Mouse (Mus musculus) liver, embryonic 13.5 days (tissue): ENCODE data around the gene Rnaseh2a. TPM values are rescaled to one million over a fixed set of nuclear protein-coding genes. Genes with fewer than 3 reads are reported as not detected.

Experiments
- ATAC-seq: fragments of 200-750 bp; cut with Nextera tagmentation; 2 replicates; pipeline ENCODE4 v1.8.0; 2017; ENCODE audit warnings: low read depth, mild to moderate bottlenecking, moderate number of reproducible peaks, moderate library complexity
- DNase-seq: peaks from one replicate; pipeline ENCODE4 v3.0.0; 2022
- H3K27ac ChIP-seq: fragments of 300-500 bp; sonication (generic); 2 replicates; pipeline ENCODE4 v1.5.1; 2015; ENCODE audit warnings: moderate library complexity, mild to moderate bottlenecking, inconsistent platforms
- H3K27me3 ChIP-seq: fragments of 300-500 bp; sonication (generic); 2 replicates; pipeline ENCODE4 v1.6.1; 2015; ENCODE audit warnings: mild to moderate bottlenecking, inconsistent platforms
- H3K36me3 ChIP-seq: fragments of 300-500 bp; sonication (generic); 2 replicates; pipeline ENCODE4 v1.6.1; 2015; ENCODE audit warnings: mild to moderate bottlenecking, inconsistent platforms
- H3K4me1 ChIP-seq: fragments of 300-500 bp; sonication (generic); replicated peaks from 2 replicates; pipeline ENCODE4 v1.6.1; 2015; ENCODE audit warnings: inconsistent platforms
- H3K4me2 ChIP-seq: fragments of 300-500 bp; sonication (generic); 2 replicates; pipeline ENCODE4 v1.6.1; 2015; ENCODE audit warnings: inconsistent platforms, mild to moderate bottlenecking, moderate library complexity
- H3K4me3 ChIP-seq: fragments of 300-500 bp; sonication (generic); replicated peaks from 2 replicates; pipeline ENCODE4 v1.5.1; 2015; ENCODE audit warnings: mild to moderate bottlenecking, inconsistent platforms
- H3K9ac ChIP-seq: fragments of 300-500 bp; sonication (generic); 2 replicates; pipeline ENCODE4 v1.6.1; 2015; ENCODE audit warnings: mild to moderate bottlenecking, inconsistent platforms
- H3K9me3 ChIP-seq: fragments of 300-500 bp; sonication (generic); replicated peaks from 2 replicates; pipeline ENCODE4 v1.6.1; 2016; ENCODE audit warnings: inconsistent platforms
- WGBS: fragments of 180-500 bp; shearing (Covaris S2); methylation state at CpG from one replicate; pipeline ENCODE4 v1.1.7; 2015; ENCODE audit not compliant: insufficient replicate concordance; 5-methylcytosine and 5-hydroxymethylcytosine counted together
- polyA plus RNA-seq: library from polyadenylated mRNA; unstranded; fragments of >200 nt; fragmentation: Nextera tagmentation; extraction: Ambion mirVana; gene quantifications from 2 replicates; pipeline ENCODE4 v1.2.1, GENCODE M21; 2015

Rnaseh2a gene
- polyA plus RNA-seq: 130 TPM in 2 replicates

DNA sequence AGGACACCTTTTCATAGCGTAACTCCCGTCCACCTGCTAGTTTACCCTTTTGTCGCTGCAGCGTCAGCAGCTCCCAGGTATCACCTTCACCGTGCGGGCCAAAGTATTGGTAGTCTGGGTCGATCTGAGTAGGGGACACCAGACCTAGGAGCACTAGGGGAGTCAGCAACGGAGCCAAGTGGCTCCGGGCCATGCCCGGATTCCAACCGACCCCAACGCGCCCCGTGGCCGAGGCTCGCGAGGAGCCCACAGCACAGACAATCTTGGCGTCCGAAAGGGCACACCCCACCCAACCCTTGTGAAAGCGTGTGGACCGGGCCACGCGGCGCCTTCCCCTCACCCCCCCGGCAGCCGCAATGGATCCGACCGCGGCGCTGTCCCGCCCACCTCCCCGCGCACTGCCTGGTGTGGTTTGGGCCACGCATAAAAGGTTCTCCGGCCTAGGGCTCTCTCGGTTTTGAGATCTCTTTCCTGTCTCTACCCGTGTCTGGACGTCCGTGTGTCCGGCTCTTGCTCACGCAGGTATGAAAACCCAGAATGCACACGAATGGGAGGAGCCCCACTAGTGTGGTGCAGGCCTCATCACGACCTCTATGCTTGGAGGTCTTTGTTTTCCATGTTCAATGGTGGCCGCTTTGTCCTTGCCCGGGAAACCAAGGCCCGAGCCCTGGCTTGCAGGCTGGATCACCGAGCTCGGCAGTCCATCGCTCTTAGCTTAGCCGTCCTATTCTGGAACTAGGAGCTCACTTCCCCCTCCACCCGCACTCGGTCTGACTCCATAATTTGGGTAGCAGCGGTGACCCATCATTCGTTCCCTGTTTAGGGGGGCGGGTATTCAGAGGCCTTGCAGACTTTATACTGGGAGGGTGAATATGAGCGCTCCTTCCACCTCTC is at the start of gene Rnaseh2a, which contains the start of the genes Gm49661 and Prdx2:
TSS of gene Rnaseh2a (minus strand) at position 527 of the 894 bp plus-strand sequence.
TSS of gene Gm49661 (minus strand) at position 193 of the 894 bp plus-strand sequence.
TSS of gene Prdx2 (plus strand) at position 347 of the 894 bp plus-strand sequence.
- H3K36me3 ChIP-seq: peaks cover 45% of the 10 kb centered on the region
- H3K4me2 ChIP-seq: peak within 1 kb of the TSS; percentile 99
- H3K4me3 ChIP-seq: peak within 1 kb of the TSS; percentile 76
- ATAC-seq (peak; percentile 59), DNase-seq (peak; percentile 73)
- peak within 1 kb of the TSS; percentile 99 for H3K27ac ChIP-seq
- H3K9ac ChIP-seq: peak within 1 kb of the TSS; percentile 96
- no peaks in the 10 kb centered on the region for H3K27me3 ChIP-seq
- no peaks in the 10 kb centered on the region for H3K9me3 ChIP-seq
- under 1% methylated on average over 56 of the region's 56 CpGs for WGBS
- peaks cover 82% of the 10 kb centered on the region for H3K4me1 ChIP-seq

GRCm38 (mm10) chr8:85017209-85017608 is 47.6 kb upstream of the Rnaseh2a start:
- Histone ChIP-seq H3K9ac (no peak overlapping the region), H3K36me3 (peaks cover 51% of the 10 kb centered on the region), H3K27ac (no peak overlapping the region), H3K4me1 (peaks cover 4% of the 10 kb centered on the region; the same call in 1 of the 2 replicates), H3K9me3 (no peaks in the 10 kb centered on the region), H3K27me3 (peaks cover 30% of the 10 kb centered on the region), H3K4me2 (no peak overlapping the region), H3K4me3 (no peak overlapping the region)
- no peak for DNase-seq
- no peak for ATAC-seq
- 61% methylated on average over 5 of the region's 5 CpGs for WGBS

DNA sequence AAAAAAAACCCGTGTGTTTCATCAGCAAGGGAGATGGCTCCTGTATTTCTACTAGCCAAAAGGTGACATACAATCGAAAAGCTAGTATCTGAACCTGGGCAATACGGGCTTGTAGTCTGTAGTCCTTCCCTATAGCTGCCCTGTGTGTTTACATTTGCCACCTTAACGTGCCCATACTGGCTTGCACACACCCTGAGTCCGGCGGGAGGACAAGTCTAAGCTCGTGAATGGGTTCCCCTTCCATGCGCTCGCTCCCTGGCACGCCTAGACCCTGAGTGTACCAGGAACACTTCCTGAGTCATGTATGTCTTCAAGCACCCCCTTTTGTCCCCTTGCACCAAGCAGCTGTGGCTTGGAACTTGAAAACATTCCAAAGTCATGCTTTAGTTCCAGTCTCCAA is 47.2 kb upstream of the Rnaseh2a start:
- Histone ChIP-seq H3K27me3 (peaks cover 34% of the 10 kb centered on the region), H3K36me3 (peaks cover 46% of the 10 kb centered on the region), H3K9ac (no peak overlapping the region), H3K4me1 (peaks cover 4% of the 10 kb centered on the region; the same call in 1 of the 2 replicates), H3K4me2 (no peak overlapping the region), H3K4me3 (no peak overlapping the region), H3K27ac (no peak overlapping the region), H3K9me3 (no peaks in the 10 kb centered on the region)
- DNase-seq (no peak), ATAC-seq (no peak)
- WGBS: 59% methylated on average over 10 of the region's 10 CpGs

DNA sequence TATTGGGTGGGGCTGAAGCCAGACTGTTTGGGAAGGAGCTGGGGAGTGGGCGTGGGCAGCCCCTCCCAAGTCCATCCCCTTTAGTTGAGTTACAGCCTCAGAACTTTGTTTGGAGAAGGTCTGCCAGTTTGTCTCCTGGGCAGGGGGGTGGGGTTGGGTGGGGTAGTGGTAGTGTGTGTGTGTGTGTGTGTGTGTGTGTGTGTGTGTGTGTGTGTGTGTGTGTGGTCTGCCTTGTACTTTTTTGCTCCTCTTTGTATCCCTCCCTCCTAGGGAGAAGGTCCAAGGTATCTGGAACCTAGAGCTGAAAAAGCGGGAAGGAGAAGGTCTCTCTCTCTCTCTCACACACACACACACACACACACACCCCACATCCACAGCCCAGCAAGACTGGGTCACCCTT is 44.9 kb upstream of the Rnaseh2a start, which contains the start of gene Best2:
TSS of gene Best2 (minus strand) at position 101 of the 400 bp plus-strand sequence.
- 57% methylated on average over 2 of the region's 2 CpGs for WGBS

GRCm38 (mm10) chr8:85013230-85013840 is 43.8 kb upstream of the Rnaseh2a start:
- peak; percentile 56; the same call in 1 of the 2 replicates for ATAC-seq
- peak overlapping the region; percentile 29 for H3K4me3 ChIP-seq
- WGBS: 3% methylated on average over 25 of the region's 26 CpGs

More for the DNA sequence above, 44.9 kb upstream of the Rnaseh2a start, which contains the start of gene Best2:
- no peak within 1 kb of the TSS for H3K27ac ChIP-seq
- peak within 1 kb of the TSS; percentile 59 for H3K4me2 ChIP-seq
- peaks cover 4% of the 10 kb centered on the region; the same call in 1 of the 2 replicates for H3K4me1 ChIP-seq
- 0 out of 2 replicates have a peak within 1 kb of the TSS, but pooled peaks have one; percentile 45 for H3K9ac ChIP-seq
- H3K9me3 ChIP-seq: no peaks in the 10 kb centered on the region
- H3K27me3 ChIP-seq: peaks cover 51% of the 10 kb centered on the region
- no peak for ATAC-seq
- H3K4me3 ChIP-seq: peak within 1 kb of the TSS; percentile 29
- H3K36me3 ChIP-seq: peaks cover 24% of the 10 kb centered on the region
- no peak for DNase-seq

GRCm38 (mm10) chr8:85011242-85011641 is 41.7 kb upstream of the Rnaseh2a start:
- H3K36me3 ChIP-seq: no peaks in the 10 kb centered on the region
- ATAC-seq: no peak
- H3K27me3 ChIP-seq: peaks cover 80% of the 10 kb centered on the region
- H3K4me2 ChIP-seq: no peak overlapping the region
- H3K4me1 ChIP-seq: peaks cover 7% of the 10 kb centered on the region; the same call in 1 of the 2 replicates
- no peak for DNase-seq
- WGBS: 12% methylated on average over 28 of the region's 28 CpGs
- H3K27ac ChIP-seq: no peak overlapping the region
- H3K9ac ChIP-seq: no peak overlapping the region
- H3K9me3 ChIP-seq: no peaks in the 10 kb centered on the region
- no peak overlapping the region for H3K4me3 ChIP-seq

More at GRCm38 (mm10) chr8:85013230-85013840, 43.8 kb upstream of the Rnaseh2a start:
- Histone ChIP-seq H3K4me1 (peaks cover 4% of the 10 kb centered on the region; the same call in 1 of the 2 replicates), H3K36me3 (peaks cover 13% of the 10 kb centered on the region), H3K27ac (no peak overlapping the region), H3K9ac (0 out of 2 replicates have a peak overlapping the region, but pooled peaks have one; percentile 45), H3K9me3 (no peaks in the 10 kb centered on the region), H3K27me3 (peaks cover 62% of the 10 kb centered on the region), H3K4me2 (peak overlapping the region; percentile 59)
- peak; percentile 60 for DNase-seq

GRCm38 (mm10) chr8:85007686-85008085 is 38.1 kb upstream of the Rnaseh2a start:
- Histone ChIP-seq H3K27me3 (peaks cover 59% of the 10 kb centered on the region), H3K36me3 (no peaks in the 10 kb centered on the region), H3K4me1 (peaks cover 3% of the 10 kb centered on the region; the same call in 1 of the 2 replicates), H3K4me2 (no peak overlapping the region), H3K9me3 (no peaks in the 10 kb centered on the region), H3K27ac (no peak overlapping the region), H3K4me3 (no peak overlapping the region), H3K9ac (no peak overlapping the region)
- no peak for ATAC-seq
- DNase-seq: no peak
- WGBS: 21% methylated on average over 25 of the region's 25 CpGs

DNA sequence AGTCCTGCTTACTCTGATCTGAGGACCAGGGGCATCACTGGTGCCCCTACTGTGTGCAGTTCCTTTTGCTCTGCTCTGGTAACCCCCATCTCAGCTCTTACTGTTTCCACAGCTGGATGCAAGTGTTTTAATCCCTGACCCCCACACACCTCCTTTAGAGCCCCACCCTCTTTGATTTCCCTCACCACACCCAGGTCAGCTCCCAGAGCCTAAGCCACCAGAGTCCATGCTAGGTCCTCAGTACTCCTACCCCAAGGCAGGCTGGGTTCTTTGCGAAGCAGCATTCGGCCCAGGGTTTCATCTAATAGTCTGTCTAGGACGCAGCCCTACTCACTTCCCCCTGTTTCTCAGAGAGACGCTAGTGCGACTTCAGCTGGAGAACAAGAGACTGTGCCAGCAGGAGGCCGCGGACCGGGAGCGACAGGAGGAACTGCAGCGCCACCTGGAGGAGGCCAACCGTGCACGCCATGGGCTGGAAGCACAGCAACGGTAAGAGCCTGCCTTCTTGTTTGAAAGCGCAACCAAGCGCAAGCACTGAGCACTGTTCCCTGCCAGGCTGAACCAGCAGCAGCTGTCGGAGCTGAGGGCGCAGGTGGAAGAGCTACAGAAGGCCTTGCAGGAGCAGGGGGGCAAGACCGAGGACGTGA is 28.2 kb upstream of the Rnaseh2a start:
- Histone ChIP-seq H3K4me3 (no peak overlapping the region), H3K27me3 (peaks cover 13% of the 10 kb centered on the region; the same call in 1 of the 2 replicates), H3K27ac (no peak overlapping the region), H3K9ac (peak overlapping the region; percentile 50), H3K4me1 (peaks cover 15% of the 10 kb centered on the region), H3K4me2 (peak overlapping the region; percentile 36), H3K36me3 (no peaks in the 10 kb centered on the region), H3K9me3 (no peaks in the 10 kb centered on the region)
- ATAC-seq: peak; percentile 80
- 6% methylated on average over 19 of the region's 19 CpGs for WGBS
- peak; percentile 76 for DNase-seq

- no peak overlapping the region for H3K27ac ChIP-seq
- H3K4me2 ChIP-seq: no peak overlapping the region
- H3K9me3 ChIP-seq: no peaks in the 10 kb centered on the region
- H3K4me1 ChIP-seq: peaks cover 15% of the 10 kb centered on the region
- peaks cover 13% of the 10 kb centered on the region; the same call in 1 of the 2 replicates for H3K27me3 ChIP-seq
- no peak for ATAC-seq
- H3K9ac ChIP-seq: no peak overlapping the region
- H3K4me3 ChIP-seq: no peak overlapping the region
- 82% methylated on average over 5 of the region's 5 CpGs for WGBS
- H3K36me3 ChIP-seq: no peaks in the 10 kb centered on the region
- no peak for DNase-seq
These were observed 27.4 kb upstream of the Rnaseh2a start for GRCm38 (mm10) chr8:84996978-84997377.

- H3K4me3 ChIP-seq: no peak overlapping the region
- ATAC-seq (no peak), DNase-seq (no peak)
- no peaks in the 10 kb centered on the region for H3K36me3 ChIP-seq
- H3K9ac ChIP-seq: no peak overlapping the region
- H3K4me1 ChIP-seq: peaks cover 23% of the 10 kb centered on the region
- no peak overlapping the region for H3K27ac ChIP-seq
- H3K27me3 ChIP-seq: peaks cover 13% of the 10 kb centered on the region; the same call in 1 of the 2 replicates
- WGBS: 56% methylated on average over 25 of the region's 25 CpGs
- H3K4me2 ChIP-seq: no peak overlapping the region
- no peaks in the 10 kb centered on the region for H3K9me3 ChIP-seq
These were observed 26.1 kb upstream of the Rnaseh2a start for GRCm38 (mm10) chr8:84995680-84996079.
